Mouse (Mus musculus) naive thymus-derived CD4-positive, alpha-beta T cell, adult 2 months (primary cell): ENCODE results near the gene Dcakd.
A peak's percentile ranks its signal among the peaks of the same experiment; 100 is the strongest.

Experiments
- DNase-seq: peaks from one replicate; pipeline ENCODE4 v3.0.0-alpha.2; 2011; ENCODE audit warnings: low read depth

The Dcakd gene

DNA sequence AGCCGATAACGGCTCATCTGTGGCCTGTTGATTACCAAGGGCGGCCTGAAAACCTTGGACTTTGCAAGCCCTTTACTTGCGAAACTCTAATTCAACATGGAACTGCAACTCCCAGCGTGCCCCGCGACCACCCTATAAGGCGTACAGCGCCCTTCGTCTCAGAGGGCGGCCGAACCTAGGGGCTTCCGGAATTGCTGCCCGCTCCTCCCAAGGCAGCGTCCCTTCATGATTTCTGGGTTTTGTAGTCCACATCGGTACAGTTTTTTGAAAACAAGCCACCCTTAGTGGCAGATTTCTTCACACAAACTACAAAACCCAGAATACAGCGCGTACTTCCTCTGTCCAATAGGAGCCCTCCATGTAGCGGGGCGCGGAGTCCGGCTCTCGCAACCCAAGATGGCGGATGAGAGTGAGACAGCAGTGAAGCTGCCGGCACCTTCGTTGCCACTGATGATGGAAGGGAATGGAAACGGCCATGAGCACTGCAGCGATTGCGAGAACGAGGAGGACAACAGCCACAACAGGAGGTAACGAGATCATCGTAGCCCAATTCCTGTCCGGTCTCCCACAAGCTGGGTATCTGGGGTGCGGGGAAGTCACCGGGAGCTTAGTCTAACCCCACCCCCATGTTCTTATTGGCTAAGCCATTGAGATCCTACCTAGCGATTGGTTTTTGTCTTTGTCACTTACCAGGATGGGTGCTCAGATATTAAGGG is at the start of gene Dcakd, which contains the start of gene Nmt1:
Gene Dcakd (minus strand): TSS at position 158 of the 716 bp plus-strand sequence.
Gene Nmt1 (plus strand): TSS at position 15 of the 716 bp plus-strand sequence.
- DNase-seq: peak; percentile 98

DNA sequence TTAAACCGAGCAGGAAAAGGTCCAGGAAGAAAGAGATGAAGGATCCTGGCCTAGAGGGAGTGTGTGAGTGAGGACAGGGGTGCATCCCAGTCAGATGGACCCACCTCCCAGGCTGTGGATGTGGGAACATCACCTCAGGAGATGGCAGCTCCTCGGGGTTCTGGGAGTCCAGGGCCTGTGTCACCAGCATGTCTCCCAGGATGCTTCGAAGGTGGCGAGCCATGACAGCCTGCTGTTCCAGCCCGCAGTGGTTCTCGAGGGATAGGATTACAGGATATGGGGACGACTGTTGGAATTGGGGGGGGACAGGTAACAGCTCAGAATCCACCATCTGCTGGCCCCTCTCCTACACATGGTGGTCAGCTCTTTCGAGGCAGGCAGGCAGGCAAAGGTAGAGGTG is 48.4 kb upstream of the Dcakd start:
- no peak for DNase-seq

DNA sequence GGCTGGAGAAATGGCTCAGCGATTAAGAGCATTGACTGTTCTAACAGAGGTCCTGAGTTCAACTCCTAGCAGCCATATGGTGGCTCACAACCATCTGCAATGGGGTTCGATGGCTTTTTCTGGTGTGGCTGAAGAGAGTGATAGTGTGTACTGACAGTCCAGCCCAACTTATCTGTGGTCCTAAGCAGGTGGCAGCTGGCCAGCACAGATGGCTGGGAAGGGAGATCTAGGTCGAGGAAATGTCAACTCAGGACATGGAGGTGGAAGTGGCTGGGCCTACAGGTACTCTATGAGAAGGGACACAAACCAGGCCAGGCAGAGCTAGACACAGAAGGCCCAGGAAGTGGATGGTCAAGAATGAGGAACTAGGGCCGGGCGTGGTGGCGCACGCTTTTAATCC is 47.9 kb upstream of the Dcakd start:
- DNase-seq: no peak

DNA sequence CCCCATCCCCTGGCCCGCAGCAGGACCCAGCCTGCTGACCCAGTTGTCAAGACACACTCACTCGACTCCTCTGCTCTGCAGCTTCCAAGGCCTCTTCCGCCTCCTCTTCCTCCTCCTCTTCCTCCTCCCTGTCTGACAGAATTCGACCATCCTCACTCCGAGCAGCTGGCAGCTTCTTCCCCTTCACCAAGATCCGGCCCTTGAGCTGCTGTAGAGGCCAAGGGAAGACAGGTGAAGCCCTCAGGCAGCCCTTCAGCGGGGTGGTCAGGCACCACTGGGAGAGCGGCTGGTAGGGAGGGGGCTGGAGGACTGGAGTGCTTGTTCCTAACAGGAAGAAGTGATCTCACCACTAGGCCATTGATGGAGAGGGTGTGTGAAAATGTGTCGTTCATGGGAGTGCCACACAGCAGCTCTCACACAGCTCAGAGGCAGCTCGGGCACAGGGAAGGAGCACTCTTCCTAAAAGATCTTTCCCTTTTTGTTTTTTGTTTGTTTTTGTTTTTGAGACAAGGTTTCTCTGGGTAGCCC is 46.7 kb upstream of the Dcakd start:
- DNase-seq: no peak

DNA sequence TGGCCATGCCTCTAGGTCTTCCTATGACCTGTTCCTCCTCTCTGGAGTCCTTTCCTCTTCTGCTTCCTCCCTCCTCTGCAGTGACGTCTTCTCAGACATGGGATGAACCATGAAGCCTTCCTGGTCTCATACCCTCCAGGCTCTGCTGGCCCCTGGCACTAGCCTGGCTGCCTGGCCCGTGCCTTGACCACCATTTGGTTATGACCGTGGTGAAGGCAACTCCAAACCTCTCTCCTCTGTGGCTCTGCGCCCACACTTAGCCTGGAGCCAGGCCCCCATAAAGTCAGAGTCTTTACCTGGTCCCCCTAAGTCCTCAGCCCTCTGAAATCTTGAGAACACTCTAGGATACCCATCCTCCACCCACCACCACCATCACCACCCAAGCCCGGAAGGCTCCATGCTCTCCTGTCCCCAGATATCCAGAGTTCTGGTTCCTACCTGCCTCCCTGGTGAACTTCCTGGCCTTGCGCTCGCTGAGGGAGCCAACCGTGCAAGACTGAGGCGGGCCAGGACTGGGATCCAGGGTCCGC is 46.1 kb upstream of the Dcakd start:
- no peak for DNase-seq

DNA sequence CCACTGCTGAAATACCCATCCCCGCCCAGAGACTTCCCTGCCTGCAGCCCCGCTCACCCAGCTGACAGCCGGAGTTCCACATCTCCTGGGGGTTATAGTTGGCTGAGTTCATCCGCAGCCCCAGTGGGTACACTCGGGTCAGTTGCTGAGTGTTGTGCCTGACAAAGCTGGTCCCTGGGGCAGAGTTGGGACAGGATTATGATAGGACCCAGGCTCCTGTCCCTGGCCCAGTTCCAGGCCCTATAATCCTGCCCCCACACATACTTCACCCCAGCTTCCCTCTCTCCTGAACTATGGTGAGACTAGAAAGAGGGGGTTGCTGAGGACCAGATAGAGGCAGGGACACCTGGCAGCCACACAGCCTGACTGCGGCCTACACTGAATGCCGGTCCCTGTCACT is 45.5 kb upstream of the Dcakd start:
- no peak for DNase-seq

DNA sequence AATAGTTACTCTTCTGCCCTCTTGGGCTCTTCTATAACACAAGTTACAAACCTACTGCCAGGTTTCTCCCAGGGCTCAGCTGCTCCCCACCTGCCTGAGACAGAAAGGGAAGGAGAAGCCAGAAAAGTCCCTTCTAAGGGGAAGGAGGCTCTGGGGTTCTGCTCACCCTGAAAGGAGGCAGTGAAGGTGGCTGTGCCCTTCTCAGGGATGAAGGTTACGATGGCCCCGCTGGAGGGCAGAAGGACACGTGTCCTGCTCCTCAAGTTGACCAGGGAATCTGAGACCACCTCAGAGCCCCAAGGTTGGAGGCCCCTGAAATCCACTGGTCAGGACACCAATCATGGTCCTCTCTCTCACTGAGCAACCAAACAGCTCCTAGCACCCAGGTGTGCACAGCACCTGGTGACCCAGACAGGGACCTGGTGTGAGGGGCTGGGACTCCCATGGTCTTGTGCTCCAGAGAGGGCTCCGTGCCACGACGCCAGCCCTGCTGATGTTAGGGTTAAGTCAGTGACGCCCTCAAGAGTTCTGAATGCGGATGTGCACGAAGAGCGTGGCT is 42.3 kb upstream of the Dcakd start:
- DNase-seq: no peak

DNA sequence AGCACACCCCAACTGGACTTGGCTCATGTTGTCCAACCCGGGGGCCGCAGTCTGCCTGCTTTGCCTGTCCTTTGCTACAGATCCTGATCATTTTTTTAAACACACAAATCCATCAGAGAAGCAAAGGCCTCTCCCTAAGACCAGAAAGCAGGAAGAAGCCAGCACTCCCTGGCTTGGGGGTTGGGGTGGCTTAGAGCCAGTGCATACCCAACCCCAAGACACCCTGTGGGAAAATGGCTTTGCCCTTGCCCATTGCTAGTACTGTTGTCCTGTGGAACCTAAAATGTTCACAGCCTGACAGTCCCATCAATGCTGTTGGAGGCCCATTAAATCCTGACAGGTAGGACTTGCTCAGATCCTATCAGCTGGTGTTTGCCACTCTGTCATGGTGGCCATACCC is 41.6 kb upstream of the Dcakd start:
- no peak for DNase-seq

DNA sequence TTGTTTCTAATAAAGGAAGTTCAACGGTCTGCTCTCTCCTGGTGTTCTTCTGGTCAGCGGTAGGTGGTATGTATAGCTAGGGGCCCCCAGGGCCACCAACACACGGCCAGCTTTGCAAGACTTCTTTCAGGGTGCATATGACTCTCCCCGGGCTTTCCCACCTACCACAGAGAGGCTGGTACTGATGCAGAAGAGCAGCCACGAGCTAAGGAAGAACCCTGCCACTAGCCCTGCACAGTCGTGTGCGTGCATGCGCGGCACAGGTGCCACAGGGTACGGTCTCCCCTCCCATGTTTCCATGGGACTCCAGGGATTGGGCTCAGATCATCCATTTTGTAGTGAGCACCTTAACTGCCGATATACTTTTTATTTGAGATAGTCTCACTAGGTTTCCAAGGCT is 40.8 kb upstream of the Dcakd start:
- no peak for DNase-seq

DNA sequence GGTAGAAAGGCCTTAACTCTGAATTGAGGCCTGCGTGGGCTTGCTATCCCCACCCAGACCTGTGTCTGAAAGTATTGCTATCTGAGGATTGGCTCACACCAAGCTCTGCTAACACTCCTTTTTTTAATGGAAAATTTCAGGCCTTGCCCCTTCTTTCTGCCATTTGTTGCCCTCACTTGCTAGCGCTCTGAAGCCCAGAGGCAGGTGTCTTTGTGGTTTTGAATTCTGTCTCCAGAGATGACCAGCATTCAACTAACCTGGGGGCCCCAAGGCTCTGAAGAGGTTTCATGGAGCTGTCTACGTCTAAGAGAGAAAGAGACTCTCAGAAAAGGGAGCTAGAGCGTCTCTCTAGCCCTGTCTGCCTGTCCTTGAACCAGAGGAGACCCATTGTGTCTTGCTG is 40.1 kb upstream of the Dcakd start:
- no peak for DNase-seq

DNA sequence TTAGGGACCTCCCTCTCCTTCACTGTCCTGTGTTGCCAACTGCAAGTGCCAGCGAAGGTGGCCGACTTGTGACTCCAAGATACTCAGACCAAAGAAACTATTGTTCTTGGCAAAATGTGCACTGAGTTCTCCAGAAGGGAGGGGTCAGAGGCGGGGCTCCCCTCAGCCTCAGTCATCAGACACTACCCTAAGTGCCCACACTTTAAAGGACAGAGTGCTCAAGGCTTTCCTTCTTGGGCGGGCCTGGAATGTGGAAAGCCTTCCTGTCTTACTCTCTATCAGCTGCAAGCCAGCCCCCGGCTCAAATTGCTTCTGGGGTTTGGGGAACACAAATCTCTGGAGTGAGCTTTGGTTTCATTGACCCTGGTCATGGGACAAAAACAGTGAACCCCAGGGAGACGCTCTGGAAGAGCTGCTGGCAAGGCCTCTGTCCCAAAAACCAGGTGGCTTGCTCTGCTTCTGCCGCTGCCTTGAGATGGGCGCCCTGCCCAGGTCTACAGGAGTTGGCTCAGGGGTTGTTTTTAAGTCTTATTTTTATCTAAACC is 39.4 kb upstream of the Dcakd start:
- no peak for DNase-seq

DNA sequence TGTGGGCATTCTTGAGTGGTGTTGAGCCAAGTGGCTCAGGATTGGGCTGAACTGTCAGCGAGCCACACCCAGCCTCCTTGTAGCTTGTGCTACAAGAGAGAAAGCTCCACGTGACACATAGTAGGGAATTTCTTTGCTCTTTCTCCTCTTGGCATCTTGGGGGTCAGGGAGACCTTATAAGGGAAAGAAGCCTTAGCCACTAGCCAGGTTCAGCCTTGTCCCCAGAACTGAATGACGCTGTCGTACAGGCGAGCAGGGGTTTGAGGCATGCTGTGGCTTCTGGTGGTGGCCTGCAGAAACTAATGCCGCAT is 38.9 kb upstream of the Dcakd start:
- DNase-seq: no peak

DNA sequence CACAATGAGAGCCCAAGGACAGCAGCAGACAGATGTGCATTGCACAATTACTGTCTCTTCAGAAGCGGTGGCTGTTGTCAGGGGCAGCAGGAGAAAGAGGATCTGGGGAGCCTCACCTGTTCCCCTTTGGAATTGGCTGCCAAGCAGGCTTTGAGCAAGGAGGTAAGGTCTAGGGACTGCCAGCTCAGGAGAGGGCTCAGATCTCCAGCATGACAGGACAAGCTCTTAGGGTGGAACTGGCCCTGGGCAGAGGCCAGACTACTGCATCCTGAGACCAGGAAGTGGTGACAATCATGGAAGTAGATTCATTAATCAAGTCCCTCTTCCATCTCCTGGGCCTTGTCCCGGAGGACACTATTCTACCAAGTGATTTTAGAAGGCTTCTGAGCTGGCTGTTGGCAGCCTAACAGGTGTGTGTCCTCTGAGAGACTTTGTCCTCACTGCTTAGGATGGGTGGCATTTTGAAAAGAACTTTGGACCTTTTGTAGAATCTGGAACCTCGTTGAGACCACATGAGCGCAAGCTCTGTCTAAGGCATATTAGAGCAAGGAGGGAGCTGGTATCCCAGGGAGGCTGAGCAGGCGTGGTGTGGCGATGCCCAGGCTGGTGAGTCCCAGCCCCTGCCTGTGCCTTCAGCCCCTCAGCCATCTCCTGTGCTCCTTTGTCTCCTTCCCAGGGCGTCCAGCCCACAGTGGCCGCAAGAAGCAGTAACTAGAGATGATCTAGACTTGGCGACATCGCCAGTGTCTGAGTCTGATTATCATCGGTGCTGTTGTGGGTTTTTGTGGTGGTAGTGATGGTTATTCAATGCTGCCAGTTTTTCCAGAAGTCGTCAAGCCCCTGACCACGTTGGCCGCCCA is 38.3 kb upstream of the Dcakd start:
- no peak for DNase-seq

DNA sequence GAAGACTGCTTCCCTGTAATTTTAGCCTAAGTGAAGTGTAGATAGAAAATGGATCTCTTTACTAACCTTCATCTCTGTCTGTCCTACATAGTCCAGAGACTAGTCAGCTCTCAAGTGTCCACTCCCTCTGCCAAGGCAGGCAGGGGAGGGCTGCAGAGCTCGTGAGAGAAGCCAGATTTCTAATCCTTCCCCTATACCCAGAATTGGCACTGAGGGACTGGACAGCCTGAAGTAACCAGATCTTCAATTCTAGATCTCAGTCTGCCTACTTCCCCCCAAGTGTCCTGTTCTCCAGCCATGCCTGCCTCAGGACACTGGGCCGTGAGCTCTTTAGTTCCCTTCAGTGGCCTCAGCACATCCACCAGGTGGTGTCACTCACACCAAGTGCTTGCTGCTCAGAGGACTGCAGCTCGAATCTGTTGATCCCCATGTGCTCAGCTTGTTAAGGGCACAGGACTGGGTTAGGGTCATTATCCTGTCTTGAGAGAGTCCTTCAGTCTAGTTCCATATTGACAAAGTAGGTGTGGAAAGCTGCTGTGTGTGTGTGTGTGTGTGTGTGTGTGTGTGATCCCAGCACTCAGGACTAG is 30.5 kb upstream of the Dcakd start:
- no peak for DNase-seq

DNA sequence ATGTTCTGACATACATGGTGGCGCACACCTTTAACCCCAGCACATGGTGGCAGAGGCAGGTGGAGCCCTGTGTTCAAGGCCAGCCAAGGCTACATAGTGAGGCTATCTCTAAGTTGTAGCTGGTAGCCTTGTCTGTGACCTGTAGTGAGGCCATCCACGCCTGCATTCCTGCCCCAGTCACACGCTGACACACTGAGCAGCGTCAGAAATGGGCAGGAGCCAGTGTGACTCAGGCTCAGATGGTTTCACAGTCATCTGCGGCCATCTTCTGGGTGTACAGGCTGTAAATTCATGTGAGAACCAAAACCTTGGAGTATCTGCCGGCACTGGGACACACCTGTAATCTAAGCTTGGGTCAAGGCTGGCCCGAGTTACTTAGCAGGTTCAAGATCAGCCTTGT is 28.5 kb upstream of the Dcakd start:
- no peak for DNase-seq

DNA sequence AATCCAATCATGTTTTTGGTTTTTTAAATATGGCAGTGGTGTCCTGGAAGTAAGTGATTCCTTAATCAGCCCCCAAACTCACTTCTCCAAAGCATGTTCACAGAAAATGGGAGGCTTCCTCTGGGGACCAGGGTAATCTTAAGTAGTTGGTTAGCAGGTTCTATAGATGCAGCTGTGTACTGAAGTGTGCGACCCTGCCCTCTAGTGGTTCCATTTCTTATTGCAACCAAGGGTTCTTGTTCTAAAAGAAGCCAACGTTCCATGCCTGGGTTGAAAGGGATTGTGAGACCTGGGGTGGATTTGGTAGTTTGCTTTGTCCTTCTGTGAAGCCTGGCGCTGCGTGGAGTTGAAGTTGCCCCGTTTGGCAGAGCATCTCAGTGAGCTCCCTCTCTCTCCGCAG is 26.7 kb upstream of the Dcakd start:
- DNase-seq: peak; percentile 85

DNA sequence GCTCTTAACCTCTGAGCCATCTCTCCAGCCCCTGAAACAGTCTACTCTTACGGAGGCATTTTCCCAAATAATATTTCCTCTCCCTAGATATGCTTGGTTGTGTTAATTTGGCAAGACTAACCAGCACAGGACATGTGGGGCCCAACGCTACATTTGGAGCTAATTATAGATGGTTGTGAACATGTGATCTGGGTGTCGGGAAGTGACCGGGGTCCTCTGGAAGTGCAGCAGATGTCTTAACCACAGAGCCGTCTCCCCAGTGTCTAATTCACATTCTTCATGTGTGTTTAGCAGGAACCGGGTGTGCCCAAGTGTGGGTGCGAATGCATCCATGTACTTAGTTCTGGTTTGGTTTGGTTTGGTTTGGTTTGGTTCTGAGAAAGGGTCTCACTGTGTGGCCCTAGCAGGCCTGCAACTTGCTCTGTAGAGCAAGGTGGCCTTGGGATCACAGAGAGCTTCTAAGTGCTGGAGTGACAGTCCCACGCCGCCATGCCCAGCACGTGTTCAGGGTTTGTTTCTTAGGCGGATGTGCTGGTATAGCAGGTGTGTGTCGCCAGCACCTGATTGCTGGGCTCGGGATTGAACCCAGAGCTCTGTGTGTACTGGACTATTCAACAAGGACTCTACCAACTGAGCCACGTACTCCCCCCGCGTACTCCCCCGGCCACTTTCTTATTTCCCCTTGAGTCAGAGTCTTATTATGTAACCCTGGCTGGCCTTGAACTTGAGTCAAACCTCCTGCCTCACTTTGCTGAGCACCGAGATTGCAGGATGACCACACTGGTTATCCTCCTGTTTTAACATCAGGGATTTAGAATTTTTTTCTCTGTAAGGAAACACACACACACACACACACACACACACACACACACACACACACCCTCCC is 25.3 kb upstream of the Dcakd start:
- DNase-seq: no peak

DNA sequence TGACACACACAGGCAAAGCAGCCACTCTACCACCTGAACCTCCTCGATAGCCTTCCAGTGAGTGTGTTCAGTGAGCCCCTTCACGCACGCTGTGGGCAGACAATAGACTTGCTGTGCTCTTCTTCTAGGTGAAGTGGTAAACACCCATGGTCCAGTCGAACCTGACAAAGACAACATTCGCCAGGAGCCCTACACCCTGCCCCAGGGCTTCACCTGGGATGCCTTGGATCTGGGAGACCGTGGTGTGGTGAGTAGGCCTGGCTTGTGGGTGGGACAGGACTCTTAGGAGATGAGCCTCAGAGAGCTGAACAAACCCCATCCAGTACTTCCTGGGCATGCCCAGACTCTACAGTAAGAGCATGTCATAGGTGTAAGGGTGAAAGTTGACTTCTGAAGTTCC is 23.9 kb upstream of the Dcakd start:
- DNase-seq: no peak

DNA sequence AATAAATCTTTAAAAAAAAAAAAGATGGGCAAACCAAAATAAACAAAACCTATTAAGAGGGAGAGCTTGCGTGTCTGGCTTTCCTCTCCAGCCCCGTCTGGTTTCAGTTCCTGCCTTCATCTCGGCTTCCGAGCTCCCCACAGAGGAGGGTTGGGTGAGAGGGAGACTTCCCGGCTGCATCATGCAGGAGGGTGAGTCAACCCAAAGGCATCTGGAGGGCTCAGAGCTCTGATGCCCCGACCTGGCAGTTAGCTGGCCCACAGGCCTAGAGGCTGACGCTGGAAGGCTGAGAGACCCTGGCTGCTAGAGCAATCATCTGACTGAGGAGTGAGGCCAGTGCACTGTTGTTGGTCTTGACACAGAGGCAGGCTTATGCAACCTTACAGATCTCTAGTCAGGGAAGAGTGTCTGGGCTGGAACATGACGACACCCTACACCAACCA is 23.1 kb upstream of the Dcakd start:
- DNase-seq: no peak

DNA sequence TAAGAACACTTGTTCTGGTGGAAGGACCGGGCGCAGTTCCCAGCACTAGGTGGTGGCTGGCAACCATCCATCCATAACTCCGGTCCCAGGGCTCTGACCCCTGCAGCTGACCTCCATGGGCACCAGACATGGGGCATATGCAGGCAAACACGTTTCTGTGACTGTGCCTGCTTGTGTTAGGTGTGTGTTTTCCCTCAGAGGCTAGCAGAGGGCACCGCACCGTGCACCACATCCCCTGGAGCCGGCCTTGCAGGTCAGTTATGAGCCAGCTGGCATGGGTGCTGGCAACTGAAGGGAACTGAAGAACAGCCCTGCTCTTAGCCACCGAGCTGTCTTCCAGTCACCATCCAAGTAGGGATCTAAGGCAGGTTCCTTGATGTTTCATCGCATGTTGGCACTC is 22.0 kb upstream of the Dcakd start:
- DNase-seq: no peak

DNA sequence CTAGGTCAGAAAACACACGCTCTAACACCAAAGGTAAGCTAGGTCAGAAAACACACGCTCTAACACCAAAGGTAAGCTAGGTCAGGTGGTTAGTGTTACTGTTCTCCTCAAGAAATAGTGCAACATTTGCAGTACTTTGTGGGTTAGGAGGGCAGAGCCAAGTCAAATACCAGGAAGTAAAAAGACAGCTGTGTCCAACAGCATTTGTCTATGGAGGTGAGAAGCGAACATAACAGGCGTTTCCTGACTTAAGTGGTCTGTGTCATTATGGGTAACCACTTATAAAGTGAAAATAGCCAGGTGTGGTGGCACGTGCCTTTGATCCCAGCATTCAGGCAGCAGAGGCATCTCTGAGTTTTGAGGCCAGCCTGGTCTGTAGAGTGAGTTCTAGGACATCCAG is 21.5 kb upstream of the Dcakd start:
- DNase-seq: no peak
